Mouse (Mus musculus): ENCODE results near the gene Olfr1467.

DNA sequence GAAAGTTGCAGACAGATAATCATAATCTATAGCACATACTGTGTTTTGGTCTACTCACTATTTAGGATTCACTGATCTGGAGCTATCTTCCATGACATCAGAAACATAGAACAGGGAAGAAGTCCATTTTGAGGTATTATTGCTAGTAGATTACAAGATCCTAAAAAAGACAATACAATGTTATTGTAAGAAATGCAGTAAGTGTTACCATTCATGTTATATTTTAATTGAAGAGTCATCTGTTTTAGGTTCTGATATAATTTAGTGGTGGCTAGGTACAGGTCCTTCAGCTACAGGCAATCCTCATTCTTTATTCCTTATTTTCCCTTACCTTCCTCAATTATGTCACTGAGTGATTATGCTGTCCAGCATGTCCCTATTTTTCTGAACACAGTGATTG, 46.6 kb upstream of the Olfr1467 start, which contains the start of gene Olfr1465:
- no peak for TF ChIP-seq CHD2 (IDR thresholded peaks at IDR 0.05; ENCODE audit: low read depth, low read length)
- no peak for TF ChIP-seq MAFK (IDR thresholded peaks at IDR 0.05; ENCODE audit: insufficient read depth, low read depth, low read length)
